Mouse (Mus musculus) erythroblast, embryonic 14.5 days (primary cell): ENCODE measurements around the gene Wdr92. TPM values are rescaled to one million over a fixed set of nuclear protein-coding genes. Genes with fewer than 3 reads are reported as not detected.
A peak's percentile ranks its signal among the peaks of the same experiment; 100 is the strongest.

ENCODE experiments used
- H3K27me3 ChIP-seq: 2 replicates; pipeline ENCODE4 v1.6.1; 2012; ENCODE audit warnings: inconsistent platforms; ENCODE audit not compliant: control insufficient read depth
- H3K36me3 ChIP-seq: 2 replicates; pipeline ENCODE4 v1.6.1; 2012; ENCODE audit warnings: mild to moderate bottlenecking, inconsistent platforms; ENCODE audit not compliant: control insufficient read depth
- H3K4me1 ChIP-seq: 2 replicates; pipeline ENCODE4 v1.6.1; 2012; ENCODE audit warnings: inconsistent platforms; ENCODE audit not compliant: control insufficient read depth
- H3K4me3 ChIP-seq: replicated peaks from 2 replicates; pipeline ENCODE3; 2012; ENCODE audit warnings: moderate library complexity, mild to moderate bottlenecking, inconsistent platforms
- H3K9me3 ChIP-seq: 2 replicates; pipeline ENCODE4 v1.6.1; 2012; ENCODE audit warnings: low read length, inconsistent platforms, mixed read lengths; ENCODE audit not compliant: control insufficient read depth
- GATA1 ChIP-seq: IDR thresholded peaks from 2 replicates; pipeline ENCODE4 v1.6.1; 2012; ENCODE audit warnings: low read length, inconsistent platforms, mixed read lengths
- TAL1 ChIP-seq: IDR thresholded peaks from 3 replicates; pipeline ENCODE4 v1.6.1; 2012; ENCODE audit warnings: low read length, inconsistent platforms, mixed read lengths
- polyA plus RNA-seq: library from polyadenylated mRNA; stranded (reverse); fragments of >175 nt; gene quantifications from 2 replicates; pipeline ENCODE4 v1.2.3, GENCODE M21; 2012

The Wdr92 gene
- 0.04 TPM in 1 of 2 replicates, not detected in the other for polyA plus RNA-seq

DNA sequence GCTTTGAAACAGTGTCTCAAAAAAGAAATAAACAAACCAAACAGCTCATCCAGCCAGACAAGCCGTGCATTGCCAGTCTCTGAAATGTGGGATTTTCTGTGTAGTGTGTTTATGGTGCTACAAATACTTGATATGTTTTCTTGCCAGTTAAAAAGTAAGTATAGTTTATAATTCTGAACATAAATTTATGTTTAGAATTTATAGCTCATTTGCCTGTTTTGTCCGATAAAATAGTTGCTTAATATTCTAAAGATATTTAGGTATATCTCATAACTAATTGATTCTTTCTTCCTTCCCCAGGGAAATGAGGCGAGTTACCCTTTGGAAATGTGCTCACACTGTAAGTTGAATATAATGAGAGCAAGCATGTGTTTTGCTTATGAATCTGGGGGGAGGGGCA is at the start of gene Wdr92:
Wdr92 (plus strand) TSS at position 301 of the 400 bp plus-strand sequence.
- Histone ChIP-seq H3K9me3 (no peaks in the 10 kb centered on the region), H3K4me1 (no peaks in the 10 kb centered on the region), H3K27me3 (no peaks in the 10 kb centered on the region), H3K36me3 (peaks cover 6% of the 10 kb centered on the region), H3K4me3 (no peak within 1 kb of the TSS)
- TF ChIP-seq TAL1 = no peak
- TF ChIP-seq GATA1 = no peak

DNA sequence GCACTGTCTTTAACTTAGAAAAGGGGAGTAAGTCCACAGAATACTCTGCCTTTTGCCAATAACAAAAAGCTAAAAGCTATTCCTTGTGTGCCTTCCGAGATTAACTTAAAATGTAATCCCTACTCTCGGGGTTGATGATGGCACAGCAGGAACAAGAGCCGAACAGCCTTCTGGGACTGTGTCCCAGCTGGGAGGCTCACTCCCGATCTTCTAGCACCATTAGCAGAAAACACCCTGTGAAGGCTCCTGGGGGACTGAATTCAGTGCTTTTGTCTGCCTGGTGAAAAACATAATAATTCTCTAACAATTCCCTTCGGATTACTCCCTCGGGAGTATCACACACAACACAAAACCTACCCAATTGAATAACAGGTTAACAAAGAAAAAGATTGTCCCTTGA is 46.3 kb upstream of the Wdr92 start:
- Histone ChIP-seq H3K9me3 (no peaks in the 10 kb centered on the region), H3K4me1 (no peaks in the 10 kb centered on the region), H3K36me3 (no peaks in the 10 kb centered on the region), H3K4me3 (no peak overlapping the region), H3K27me3 (no peaks in the 10 kb centered on the region)
- TF ChIP-seq GATA1 (no peak), TAL1 (no peak)

DNA sequence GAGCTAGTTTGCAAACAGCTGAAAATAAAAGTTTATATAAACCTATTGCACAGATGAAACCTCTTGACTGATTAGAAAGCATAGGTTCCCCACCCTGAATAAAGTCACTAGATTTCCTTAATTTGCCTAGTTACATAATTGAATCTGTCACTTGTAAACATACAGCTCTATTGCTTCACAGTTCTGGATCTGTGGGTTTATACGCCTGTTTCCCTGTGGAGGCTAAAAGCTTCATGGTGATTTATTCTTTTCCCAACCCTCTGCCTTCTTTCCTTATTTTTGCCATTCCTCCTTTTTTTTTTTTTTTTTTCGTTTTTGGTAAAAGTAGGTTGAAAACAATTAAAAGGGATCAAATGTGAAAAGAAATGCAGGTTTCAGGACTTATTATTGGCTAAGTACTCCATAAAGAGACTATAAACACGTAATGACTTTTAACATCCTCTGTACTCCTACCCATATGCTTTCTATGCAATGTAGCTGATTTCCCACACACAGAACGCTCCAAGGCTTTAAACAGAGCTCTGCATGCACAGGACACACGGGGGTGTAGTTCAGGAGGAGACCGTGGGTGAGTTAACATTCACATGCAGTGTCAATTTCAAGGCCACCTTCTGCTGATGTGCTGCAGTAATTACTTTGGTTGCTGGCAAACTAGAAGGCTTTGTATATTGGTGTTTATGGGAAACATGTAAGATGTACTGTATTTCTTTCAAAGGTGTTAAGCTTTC is 43.4 kb upstream of the Wdr92 start:
- H3K27me3 ChIP-seq = no peaks in the 10 kb centered on the region
- H3K4me3 ChIP-seq = no peak overlapping the region
- no peak for TF ChIP-seq TAL1
- TF ChIP-seq GATA1 = no peak
- H3K9me3 ChIP-seq = no peaks in the 10 kb centered on the region
- H3K4me1 ChIP-seq = no peaks in the 10 kb centered on the region
- H3K36me3 ChIP-seq = no peaks in the 10 kb centered on the region

DNA sequence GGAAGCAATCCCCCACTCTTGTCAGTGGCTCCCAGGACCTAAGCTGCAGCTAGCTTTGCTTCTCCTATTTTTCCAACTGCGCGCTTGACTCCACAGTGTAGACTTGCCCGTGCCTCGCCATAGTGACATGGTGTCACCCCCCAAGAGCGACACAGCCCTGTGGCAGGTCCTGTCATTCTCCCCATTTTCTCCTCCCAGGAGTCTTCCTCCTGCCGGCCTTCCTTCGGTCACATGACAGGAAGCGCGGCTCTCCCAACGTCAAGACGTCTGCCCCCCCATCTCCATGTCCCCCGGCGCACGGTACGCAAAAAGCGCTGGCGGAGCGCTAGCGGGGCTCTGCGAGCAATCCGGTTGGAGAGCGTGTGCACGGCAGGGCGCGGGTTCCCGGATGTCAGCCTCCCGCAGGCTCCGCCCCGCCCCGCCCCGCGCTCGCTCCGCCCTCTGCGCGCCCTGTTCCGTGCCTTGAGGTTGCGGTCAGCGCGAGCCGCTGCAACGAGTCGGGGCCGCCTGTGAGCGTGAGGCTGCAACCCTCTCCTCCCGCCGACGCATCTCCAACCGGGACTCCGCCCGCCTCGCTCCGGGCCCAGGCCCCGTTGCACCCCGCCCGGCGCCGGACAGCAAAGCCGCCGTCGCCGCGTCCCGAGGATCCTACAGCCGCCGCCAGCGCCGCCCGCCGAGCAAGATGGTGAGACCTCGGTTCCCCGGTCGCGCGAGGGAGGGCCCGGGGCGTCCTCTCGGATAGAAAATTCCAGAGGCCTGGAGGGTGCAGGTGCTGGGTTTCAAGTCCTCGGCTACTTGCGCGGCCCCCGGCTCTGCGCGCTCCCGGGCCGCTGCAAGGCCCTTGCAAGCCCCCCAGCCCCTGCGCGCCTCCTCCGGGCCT is 22.8 kb upstream of the Wdr92 start, which contains the start of gene Ppp3r1:
Ppp3r1 (plus strand) TSS at position 406 of the 880 bp plus-strand sequence.
- no peak for TF ChIP-seq TAL1
- no peak for TF ChIP-seq GATA1
- H3K36me3 ChIP-seq = peaks cover 5% of the 10 kb centered on the region
- no peaks in the 10 kb centered on the region; the same call in 1 of the 2 replicates for H3K9me3 ChIP-seq
- H3K4me3 ChIP-seq = peak within 1 kb of the TSS; percentile 92
- H3K4me1 ChIP-seq = peaks cover 45% of the 10 kb centered on the region
- no peaks in the 10 kb centered on the region for H3K27me3 ChIP-seq

DNA sequence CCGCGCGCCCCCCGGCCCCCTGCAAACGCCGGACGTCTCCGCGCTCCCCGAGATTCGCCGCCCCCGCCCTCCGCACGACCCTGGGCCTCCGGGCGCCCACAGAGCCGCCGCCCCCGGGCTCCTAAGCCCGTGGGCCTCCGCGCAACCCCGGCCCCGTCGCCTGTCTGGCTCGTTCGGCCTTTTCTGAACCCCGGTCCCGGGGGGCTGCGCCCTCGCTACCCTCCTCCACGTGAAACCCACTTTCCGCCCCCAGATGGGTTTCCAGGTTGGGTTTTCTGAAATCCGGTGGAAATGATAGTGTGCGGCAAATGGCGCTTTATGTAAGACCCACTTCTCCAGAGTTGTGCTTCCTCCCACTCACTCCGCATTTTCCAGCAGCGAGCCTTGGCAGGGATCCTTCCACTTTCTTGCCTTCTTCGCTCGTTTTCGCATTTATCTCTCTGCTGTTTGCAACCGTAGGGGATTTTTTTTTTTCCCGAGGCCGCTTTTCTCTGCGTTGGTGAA is 22.1 kb upstream of the Wdr92 start:
- no peak for TF ChIP-seq TAL1
- Histone ChIP-seq H3K36me3 (peaks cover 5% of the 10 kb centered on the region), H3K27me3 (no peaks in the 10 kb centered on the region), H3K9me3 (no peaks in the 10 kb centered on the region; the same call in 1 of the 2 replicates), H3K4me3 (peak overlapping the region; percentile 92), H3K4me1 (peaks cover 47% of the 10 kb centered on the region)

DNA sequence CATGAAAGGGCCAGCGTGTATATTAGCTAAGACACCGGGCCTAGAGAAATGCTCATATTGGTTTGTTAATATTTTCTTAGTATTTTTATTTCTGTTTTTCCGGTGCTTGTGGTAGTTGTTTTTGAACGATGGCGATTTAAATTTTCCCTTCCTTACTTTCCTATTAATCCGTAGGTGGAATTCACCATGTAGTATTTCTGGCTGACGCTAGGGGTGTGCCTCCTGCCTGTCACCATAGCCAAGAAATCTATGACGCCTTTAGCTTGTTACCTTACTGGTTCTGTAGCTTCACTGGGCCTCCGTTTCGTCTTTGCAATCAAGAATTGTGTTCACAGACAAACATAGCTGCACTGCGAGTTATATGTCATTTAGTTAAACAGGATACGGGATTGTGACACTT is 21.7 kb upstream of the Wdr92 start:
- no peak for TF ChIP-seq GATA1
- TF ChIP-seq TAL1 = no peak
- H3K27me3 ChIP-seq = no peaks in the 10 kb centered on the region
- no peaks in the 10 kb centered on the region; the same call in 1 of the 2 replicates for H3K9me3 ChIP-seq
- H3K4me3 ChIP-seq = peak overlapping the region; percentile 92
- H3K4me1 ChIP-seq = peaks cover 48% of the 10 kb centered on the region
- H3K36me3 ChIP-seq = peaks cover 5% of the 10 kb centered on the region

DNA sequence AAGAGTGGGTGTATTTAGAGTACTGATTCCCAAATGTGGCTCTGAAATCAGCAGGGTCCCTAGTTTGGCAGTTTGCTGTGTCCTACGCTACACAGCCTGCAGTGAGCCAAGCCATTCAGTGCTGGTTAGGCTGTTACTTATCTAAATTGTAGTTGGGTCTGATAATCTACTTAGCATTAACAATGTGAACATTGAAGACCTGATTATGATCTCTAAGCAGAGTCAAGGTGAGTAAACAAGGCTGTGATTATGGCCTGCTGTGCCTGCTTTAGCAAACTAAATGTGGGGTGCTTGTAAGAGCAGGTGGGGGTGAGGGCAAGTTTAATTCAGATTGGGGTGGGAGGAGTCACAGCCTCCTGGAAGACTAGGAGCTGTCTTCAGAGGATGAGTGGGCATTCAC is 18.0 kb upstream of the Wdr92 start:
- H3K9me3 ChIP-seq = no peaks in the 10 kb centered on the region
- peaks cover 44% of the 10 kb centered on the region for H3K4me1 ChIP-seq
- H3K27me3 ChIP-seq = no peaks in the 10 kb centered on the region
- TF ChIP-seq TAL1 = no peak
- no peak for TF ChIP-seq GATA1
- H3K36me3 ChIP-seq = peaks cover 7% of the 10 kb centered on the region
- no peak overlapping the region for H3K4me3 ChIP-seq

DNA sequence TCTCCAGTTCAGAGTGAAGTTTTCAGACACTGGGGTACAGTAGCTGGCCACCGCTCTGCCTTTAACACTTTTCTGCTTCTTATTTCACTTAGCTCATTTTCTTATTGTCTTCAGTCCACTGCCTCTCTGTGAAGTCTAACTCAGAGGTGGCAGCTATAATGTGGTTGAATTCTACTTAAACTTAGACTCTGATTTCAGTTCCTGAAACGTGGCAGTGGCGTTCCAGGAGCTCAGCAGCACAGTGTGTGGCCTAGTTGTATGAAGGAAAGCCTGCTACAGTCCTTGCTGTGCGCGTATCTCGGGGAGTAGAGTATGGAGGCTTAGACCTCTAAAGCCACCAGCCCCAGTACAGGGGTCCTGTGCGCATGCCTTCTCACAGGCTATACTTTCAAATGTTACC is 15.3 kb upstream of the Wdr92 start:
- TF ChIP-seq TAL1 = no peak
- TF ChIP-seq GATA1 = no peak
- H3K4me3 ChIP-seq = no peak overlapping the region
- no peaks in the 10 kb centered on the region for H3K9me3 ChIP-seq
- H3K27me3 ChIP-seq = no peaks in the 10 kb centered on the region
- peaks cover 9% of the 10 kb centered on the region for H3K36me3 ChIP-seq
- H3K4me1 ChIP-seq = peaks cover 41% of the 10 kb centered on the region

DNA sequence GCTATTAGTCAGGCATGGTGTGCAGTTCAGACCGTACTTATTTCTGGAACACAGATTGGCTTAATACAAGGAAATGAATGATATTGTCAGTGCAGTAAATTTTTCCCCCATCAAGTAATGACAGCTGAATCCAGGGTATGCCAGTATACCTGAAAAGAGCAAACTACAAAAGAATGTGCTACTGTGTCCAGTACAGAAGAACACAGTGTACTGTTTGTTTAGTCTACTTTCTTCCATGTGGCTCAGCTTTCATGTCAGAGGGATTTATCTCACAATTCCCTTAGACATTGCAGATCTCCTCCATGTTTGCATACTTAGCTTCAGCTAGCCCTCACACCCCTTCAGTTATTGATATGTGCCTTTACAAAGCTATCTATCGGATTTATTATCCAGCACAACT is 12.6 kb upstream of the Wdr92 start:
- Histone ChIP-seq H3K4me1 (peaks cover 23% of the 10 kb centered on the region), H3K9me3 (peaks cover 4% of the 10 kb centered on the region; the same call in 1 of the 2 replicates), H3K4me3 (no peak overlapping the region), H3K27me3 (no peaks in the 10 kb centered on the region), H3K36me3 (peaks cover 8% of the 10 kb centered on the region)
- TF ChIP-seq TAL1 = no peak
- TF ChIP-seq GATA1 = no peak
